Mouse (Mus musculus): ENCODE measurements around the gene Ncdn. TPM values are rescaled to one million over a fixed set of nuclear protein-coding genes. Genes with fewer than 3 reads are reported as not detected.

The Ncdn gene
- polyA plus RNA-seq, 1 experiment from 2014 or later = 129 TPM

DNA sequence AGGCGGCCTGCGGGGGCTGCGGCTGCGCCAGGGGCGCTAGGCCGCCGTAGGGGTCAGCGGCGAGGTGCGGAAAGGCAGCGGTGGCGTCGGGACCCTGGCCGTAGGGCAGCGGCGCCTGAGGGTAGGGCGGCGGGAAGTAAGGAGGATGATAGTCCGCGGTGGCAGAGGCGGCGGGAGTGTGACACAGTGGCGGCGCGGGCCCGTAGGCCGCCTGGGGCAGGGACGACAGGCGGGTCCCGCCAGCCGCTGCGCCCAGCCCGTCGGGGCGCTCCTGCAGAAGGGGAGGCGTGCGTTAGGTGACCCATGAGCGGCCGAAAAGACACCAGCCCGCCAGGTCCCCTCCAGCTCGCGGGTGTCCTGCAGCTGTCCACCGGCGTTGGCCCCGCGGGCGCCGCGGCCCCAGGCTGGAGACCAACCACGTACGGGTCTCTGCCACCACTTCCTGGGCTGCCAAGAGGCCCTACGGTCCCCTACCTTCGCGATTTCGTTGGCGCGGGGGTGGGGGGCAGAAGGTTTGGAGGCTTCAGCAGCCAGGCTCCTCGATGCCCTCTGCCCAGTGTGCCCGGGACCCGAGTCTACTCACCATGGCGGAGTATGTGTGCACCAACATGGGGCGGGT, 17.7 kb downstream of the Ncdn start:
- Histone ChIP-seq H3K9me3 (ENCODE audit: control insufficient read depth, low read length) (no peaks in the 10 kb centered on the region), H3K4me1 (replicated peaks; ENCODE audit: control insufficient read depth, insufficient read depth, low read length) (peaks cover 10% of the 10 kb centered on the region), H3K4me2 (ENCODE audit: low read length) (peak overlapping the region; percentile 34), H3K4me3 (replicated peaks; ENCODE audit: low read length) (peak overlapping the region; percentile 23), H3K9ac (replicated peaks; ENCODE audit: low read depth, low read length) (no peak overlapping the region), H3K27me3 (replicated peaks; ENCODE audit: control insufficient read depth, insufficient read depth, low read length) (peaks cover 71% of the 10 kb centered on the region), H3K27ac (ENCODE audit: low read length) (no peak overlapping the region), H3K36me3 (ENCODE audit: control insufficient read depth, insufficient read depth) (no peaks in the 10 kb centered on the region)
- WGBS = 2% methylated on average over 53 of the region's 62 CpGs
- ATAC-seq = no peak

DNA sequence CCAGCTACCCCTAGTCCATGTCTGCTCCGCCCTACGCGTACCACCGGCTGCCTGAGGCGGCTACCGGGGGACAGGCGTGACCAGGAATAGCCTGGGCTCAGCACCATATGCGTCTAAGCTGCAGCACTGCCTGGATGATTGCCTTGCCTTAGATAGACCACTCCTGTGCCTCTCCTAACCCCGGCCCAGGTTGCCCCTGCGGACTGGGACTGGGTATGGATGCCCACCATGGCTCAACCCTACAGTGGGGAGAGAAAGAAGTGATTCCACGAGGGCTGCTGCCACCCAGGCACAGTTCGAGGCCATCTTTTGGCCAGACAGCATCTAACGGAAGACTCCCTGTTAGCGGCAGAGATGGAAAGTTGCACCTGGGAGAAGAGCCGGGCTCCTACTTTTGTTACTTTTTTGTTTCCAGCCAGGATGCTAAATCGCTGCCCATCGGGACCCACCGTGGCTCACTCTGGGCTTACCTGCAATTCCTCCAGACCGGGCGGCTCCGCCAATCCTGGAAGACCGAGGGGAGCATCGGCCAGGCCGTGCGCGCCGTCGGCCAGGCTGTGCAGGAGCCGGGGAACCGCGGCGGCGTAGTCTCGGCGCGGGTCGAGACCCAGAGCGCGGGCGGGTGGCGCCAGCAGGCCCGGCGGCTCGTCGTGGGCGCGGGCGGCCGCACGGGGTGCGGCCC, 18.4 kb downstream of the Ncdn start:
- no peak overlapping the region for H3K27ac ChIP-seq (ENCODE audit: low read length)
- no peaks in the 10 kb centered on the region for H3K36me3 ChIP-seq (ENCODE audit: control insufficient read depth, insufficient read depth)
- ATAC-seq = no peak
- no peaks in the 10 kb centered on the region for H3K9me3 ChIP-seq (ENCODE audit: control insufficient read depth, low read length)
- H3K4me2 ChIP-seq (ENCODE audit: low read length) = 0 out of 2 replicates have a peak overlapping the region, but pooled peaks have one; percentile 6
- WGBS = 2% methylated on average over 50 of the region's 51 CpGs
- peak overlapping the region; percentile 23 for H3K4me3 ChIP-seq (replicated peaks; ENCODE audit: low read length)
- no peak overlapping the region for H3K9ac ChIP-seq (replicated peaks; ENCODE audit: low read depth, low read length)
- peaks cover 75% of the 10 kb centered on the region for H3K27me3 ChIP-seq (replicated peaks; ENCODE audit: control insufficient read depth, insufficient read depth, low read length)
- peaks cover 10% of the 10 kb centered on the region for H3K4me1 ChIP-seq (replicated peaks; ENCODE audit: control insufficient read depth, insufficient read depth, low read length)

DNA sequence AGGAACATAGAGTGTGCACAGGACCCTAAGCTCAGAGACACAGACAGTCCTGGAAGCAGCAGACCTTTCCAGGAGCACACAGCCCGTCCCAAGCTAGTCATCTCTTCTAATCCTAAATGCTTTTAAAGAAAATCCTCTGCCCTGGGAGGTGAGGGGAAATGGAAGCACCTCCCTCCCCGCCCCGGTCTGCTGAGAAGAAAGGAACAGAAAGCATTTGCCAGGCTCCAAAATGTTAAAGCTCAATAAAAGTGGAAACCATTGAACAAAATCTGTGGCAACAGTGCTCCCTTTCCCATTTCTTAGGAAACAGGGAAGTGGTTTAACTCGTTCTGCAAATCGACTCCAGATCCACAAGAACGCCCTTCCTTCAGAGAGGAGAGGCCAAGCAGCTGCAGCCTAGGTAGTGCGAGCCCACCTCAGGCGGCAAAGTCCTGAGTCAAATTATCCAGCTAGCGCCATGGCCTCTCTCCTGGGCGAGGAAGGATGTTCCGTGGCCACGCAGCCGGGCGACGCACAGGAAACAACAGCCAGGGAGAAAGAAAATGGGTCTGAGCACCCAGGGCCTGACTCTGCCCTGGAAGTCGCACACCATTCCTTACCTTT, 19.1 kb downstream of the Ncdn start:
- H3K9me3 ChIP-seq (ENCODE audit: control insufficient read depth, low read length) = no peaks in the 10 kb centered on the region
- H3K27me3 ChIP-seq (replicated peaks; ENCODE audit: control insufficient read depth, insufficient read depth, low read length) = peaks cover 75% of the 10 kb centered on the region
- H3K4me1 ChIP-seq (replicated peaks; ENCODE audit: control insufficient read depth, insufficient read depth, low read length) = peaks cover 10% of the 10 kb centered on the region
- H3K36me3 ChIP-seq (ENCODE audit: control insufficient read depth, insufficient read depth) = no peaks in the 10 kb centered on the region
- no peak for ATAC-seq
- no peak overlapping the region for H3K4me2 ChIP-seq (ENCODE audit: low read length)
- H3K27ac ChIP-seq (ENCODE audit: low read length) = no peak overlapping the region
- H3K9ac ChIP-seq (replicated peaks; ENCODE audit: low read depth, low read length) = no peak overlapping the region
- 2% methylated on average over 16 of the region's 16 CpGs for WGBS
- H3K4me3 ChIP-seq (replicated peaks; ENCODE audit: low read length) = no peak overlapping the region

DNA sequence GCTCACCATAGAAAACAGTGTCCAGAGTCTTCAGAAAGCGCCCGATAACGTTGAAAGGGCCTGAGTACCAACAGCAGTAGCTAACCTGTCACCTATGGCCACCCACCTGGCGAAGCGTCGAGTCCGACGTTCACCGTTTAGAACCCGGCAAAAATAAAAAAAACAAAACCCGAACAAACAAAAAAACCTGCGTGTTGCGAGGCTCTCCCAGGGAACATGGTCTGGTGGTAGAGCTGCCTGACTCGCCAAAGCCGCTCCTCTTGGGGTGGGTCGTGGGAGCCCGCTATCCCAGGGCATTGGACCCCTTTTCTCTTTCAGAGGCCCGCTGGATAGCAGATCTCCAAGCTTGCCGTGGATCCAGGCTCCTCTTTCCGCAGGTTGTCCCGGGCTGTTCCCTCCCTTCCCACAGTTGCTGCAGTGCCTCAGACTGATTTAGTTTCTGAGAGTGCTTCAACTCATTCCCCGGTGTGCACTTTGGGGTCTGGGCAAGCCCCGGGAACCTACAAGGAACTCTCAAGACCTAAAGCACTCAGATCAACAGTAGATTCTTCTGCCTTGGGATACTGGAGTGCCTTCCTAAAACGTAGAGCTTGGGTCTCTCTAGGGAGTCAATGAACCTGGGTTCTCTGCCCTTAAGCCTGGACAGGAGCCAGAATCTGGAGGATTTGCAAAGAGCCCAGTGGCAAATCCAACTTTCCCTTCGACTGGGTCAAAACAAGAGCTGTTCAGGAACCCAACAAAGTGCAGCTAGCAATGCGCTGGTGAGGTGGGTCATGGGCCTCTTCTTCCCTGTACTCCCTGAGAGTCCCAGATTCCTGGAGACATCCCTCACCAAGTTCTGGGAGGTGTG, 20.5 kb downstream of the Ncdn start:
- H3K9ac ChIP-seq (replicated peaks; ENCODE audit: low read depth, low read length) = no peak overlapping the region
- H3K4me2 ChIP-seq (ENCODE audit: low read length) = no peak overlapping the region
- H3K9me3 ChIP-seq (ENCODE audit: control insufficient read depth, low read length) = no peaks in the 10 kb centered on the region
- H3K4me1 ChIP-seq (replicated peaks; ENCODE audit: control insufficient read depth, insufficient read depth, low read length) = peaks cover 10% of the 10 kb centered on the region
- peaks cover 66% of the 10 kb centered on the region for H3K27me3 ChIP-seq (replicated peaks; ENCODE audit: control insufficient read depth, insufficient read depth, low read length)
- no peak overlapping the region for H3K4me3 ChIP-seq (replicated peaks; ENCODE audit: low read length)
- ATAC-seq = no peak
- H3K36me3 ChIP-seq (ENCODE audit: control insufficient read depth, insufficient read depth) = no peaks in the 10 kb centered on the region
- no peak overlapping the region for H3K27ac ChIP-seq (ENCODE audit: low read length)
- 2% methylated on average over 26 of the region's 26 CpGs for WGBS

DNA sequence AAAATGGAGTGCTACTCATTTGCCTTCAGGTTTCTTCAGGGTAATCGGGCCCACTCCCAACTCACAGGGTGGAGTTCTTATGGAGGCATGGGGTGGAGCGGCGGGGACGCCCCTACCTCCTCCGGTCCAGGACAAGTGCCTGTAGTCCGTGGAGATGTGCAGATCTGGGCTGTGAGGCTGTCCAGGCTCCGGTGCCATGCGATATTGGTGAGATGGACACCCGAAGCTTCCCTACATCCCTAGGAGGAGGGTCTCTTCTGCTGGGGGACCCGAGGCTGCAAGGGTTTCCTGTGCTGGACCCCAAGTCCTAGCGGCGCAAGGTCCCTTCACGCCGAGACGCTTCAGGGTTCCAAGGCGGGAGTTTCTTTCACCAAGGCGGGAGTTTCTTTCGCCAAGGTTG, 21.1 kb downstream of the Ncdn start:
- H3K4me2 ChIP-seq (ENCODE audit: low read length) = no peak overlapping the region
- H3K9me3 ChIP-seq (ENCODE audit: control insufficient read depth, low read length) = no peaks in the 10 kb centered on the region
- H3K9ac ChIP-seq (replicated peaks; ENCODE audit: low read depth, low read length) = no peak overlapping the region
- H3K4me1 ChIP-seq (replicated peaks; ENCODE audit: control insufficient read depth, insufficient read depth, low read length) = peaks cover 10% of the 10 kb centered on the region
- no peak for ATAC-seq
- WGBS = 1% methylated on average over 18 of the region's 18 CpGs
- no peaks in the 10 kb centered on the region for H3K36me3 ChIP-seq (ENCODE audit: control insufficient read depth, insufficient read depth)
- no peak overlapping the region for H3K4me3 ChIP-seq (replicated peaks; ENCODE audit: low read length)
- H3K27ac ChIP-seq (ENCODE audit: low read length) = no peak overlapping the region
- H3K27me3 ChIP-seq (replicated peaks; ENCODE audit: control insufficient read depth, insufficient read depth, low read length) = peaks cover 61% of the 10 kb centered on the region

DNA sequence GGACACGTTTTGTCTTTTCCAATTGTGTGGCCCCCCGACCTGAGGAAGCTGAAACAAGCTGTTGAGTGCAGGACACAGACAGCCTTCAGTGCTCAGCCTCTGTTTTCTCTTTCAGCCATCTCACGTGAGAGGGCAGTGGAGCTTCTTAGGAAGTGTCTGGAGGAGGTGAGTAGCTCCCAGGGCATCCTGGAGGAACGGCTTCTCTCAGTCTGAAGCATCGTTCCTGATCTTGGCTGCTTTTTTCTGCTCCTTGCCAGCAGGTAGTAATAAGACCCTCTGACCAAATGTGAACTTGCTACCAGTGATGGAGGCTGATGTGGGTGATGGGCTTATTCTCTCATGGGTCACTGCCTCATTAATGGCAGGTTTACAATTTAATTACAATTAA, 45.8 kb downstream of the Ncdn start:
- H3K9me3 ChIP-seq (ENCODE audit: control insufficient read depth, low read length) = no peaks in the 10 kb centered on the region

DNA sequence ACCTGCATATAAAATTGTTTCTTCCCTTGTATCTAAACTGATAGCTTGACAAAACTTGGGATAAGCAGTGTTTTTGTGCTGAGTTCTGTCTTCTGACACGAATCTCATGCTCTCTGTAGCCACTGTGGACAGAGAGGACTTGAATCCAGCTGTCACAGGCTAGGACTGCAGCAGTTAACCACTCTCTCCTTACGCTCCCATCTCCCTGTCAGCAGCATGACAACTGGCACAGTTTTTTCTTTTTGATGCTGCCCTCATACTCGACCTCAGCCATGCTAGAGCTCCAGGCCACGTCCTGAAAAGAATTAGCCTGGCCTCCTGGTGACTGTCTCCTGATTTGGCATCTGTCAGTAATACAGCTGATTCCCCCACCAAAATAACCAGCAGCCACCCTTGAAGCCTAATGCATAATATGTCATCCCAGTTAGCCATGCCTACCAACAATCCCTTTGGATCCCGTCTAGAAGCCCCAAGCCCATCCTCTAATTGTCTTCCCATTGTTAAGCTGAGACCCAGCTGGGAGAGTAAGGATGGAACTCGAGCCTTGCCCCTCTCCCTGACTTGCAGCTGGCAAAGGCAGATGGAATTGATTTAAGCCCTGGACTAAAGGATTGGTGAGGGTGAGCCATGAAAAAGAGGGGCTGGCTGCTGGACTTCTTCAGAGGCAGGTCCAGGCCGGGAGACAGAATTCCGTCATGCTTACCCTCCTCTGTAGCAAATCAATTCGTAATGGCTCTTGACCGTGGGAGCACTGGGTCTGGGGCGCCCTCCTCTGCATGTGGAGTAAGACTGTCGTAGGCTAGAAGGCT, 46.4 kb downstream of the Ncdn start:
- ATAC-seq = no peak

More for the DNA sequence above, 45.8 kb downstream of the Ncdn start:
- no peaks in the 10 kb centered on the region for H3K4me1 ChIP-seq (replicated peaks; ENCODE audit: control insufficient read depth, insufficient read depth, low read length)
- 84% methylated on average over 5 of the region's 5 CpGs for WGBS
- no peak for ATAC-seq
- no peak overlapping the region for H3K9ac ChIP-seq (replicated peaks; ENCODE audit: low read depth, low read length)
- no peak overlapping the region for H3K27ac ChIP-seq (ENCODE audit: low read length)
- peaks cover 32% of the 10 kb centered on the region for H3K36me3 ChIP-seq (ENCODE audit: control insufficient read depth, insufficient read depth)
- no peak overlapping the region for H3K4me2 ChIP-seq (ENCODE audit: low read length)
- H3K27me3 ChIP-seq (replicated peaks; ENCODE audit: control insufficient read depth, insufficient read depth, low read length) = no peaks in the 10 kb centered on the region
- no peak overlapping the region for H3K4me3 ChIP-seq (replicated peaks; ENCODE audit: low read length)

DNA sequence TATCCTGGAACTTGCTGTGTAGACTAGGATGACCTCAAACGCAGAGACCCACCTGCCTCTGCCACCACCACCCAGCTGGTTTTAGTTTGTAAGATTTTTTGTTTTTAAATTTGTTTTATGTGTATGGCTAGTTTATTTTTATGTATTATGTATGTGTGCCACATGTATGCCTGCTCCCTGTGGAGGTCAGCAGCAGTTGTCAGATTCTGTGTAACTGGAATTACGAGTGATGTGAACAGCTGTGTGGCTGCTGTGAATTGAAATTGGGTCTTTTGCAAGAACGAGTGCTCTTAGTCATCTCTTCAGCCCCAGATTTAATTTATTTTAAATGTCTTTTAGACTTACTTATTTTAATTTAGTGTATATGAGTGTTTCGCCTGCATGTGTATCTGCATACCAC, 56.3 kb downstream of the Ncdn start:
- Histone ChIP-seq H3K27ac (ENCODE audit: low read length) (no peak overlapping the region), H3K27me3 (replicated peaks; ENCODE audit: control insufficient read depth, insufficient read depth, low read length) (no peaks in the 10 kb centered on the region), H3K4me1 (replicated peaks; ENCODE audit: control insufficient read depth, insufficient read depth, low read length) (peaks cover 4% of the 10 kb centered on the region; the same call in 1 of the 2 replicates), H3K4me3 (replicated peaks; ENCODE audit: low read length) (no peak overlapping the region), H3K9me3 (ENCODE audit: control insufficient read depth, low read length) (no peaks in the 10 kb centered on the region), H3K4me2 (ENCODE audit: low read length) (no peak overlapping the region), H3K36me3 (ENCODE audit: control insufficient read depth, insufficient read depth) (peaks cover 2% of the 10 kb centered on the region; the same call in 1 of the 2 replicates), H3K9ac (replicated peaks; ENCODE audit: low read depth, low read length) (no peak overlapping the region)
- ATAC-seq = no peak
- 92% methylated on average over 4 of the region's 4 CpGs for WGBS

More for the DNA sequence above, 46.4 kb downstream of the Ncdn start:
- Histone ChIP-seq H3K9me3 (ENCODE audit: control insufficient read depth, low read length) (no peaks in the 10 kb centered on the region), H3K4me2 (ENCODE audit: low read length) (no peak overlapping the region), H3K4me1 (replicated peaks; ENCODE audit: control insufficient read depth, insufficient read depth, low read length) (no peaks in the 10 kb centered on the region), H3K36me3 (ENCODE audit: control insufficient read depth, insufficient read depth) (peaks cover 32% of the 10 kb centered on the region), H3K9ac (replicated peaks; ENCODE audit: low read depth, low read length) (no peak overlapping the region), H3K27ac (ENCODE audit: low read length) (no peak overlapping the region), H3K4me3 (replicated peaks; ENCODE audit: low read length) (no peak overlapping the region), H3K27me3 (replicated peaks; ENCODE audit: control insufficient read depth, insufficient read depth, low read length) (no peaks in the 10 kb centered on the region)
- WGBS = 77% methylated on average over 12 of the region's 12 CpGs

Data from forebrain, embryonic 16.5 days (tissue).